Mouse (Mus musculus) small intestine, adult 2 months (tissue): Measurements from ENCODE around the gene Elavl4.

Source experiments
- CTCF ChIP-seq: fragments of 200-500 bp; IDR thresholded peaks from 2 replicates; pipeline ENCODE4 v1.5.1; 2012; ENCODE audit warnings: low read depth, mild to moderate bottlenecking, control low read depth, inconsistent platforms, low read length, moderate library complexity, mixed read lengths; ENCODE audit not compliant: insufficient replicate concordance, insufficient read length; ENCODE audit errors: extremely low read depth
- POLR2A ChIP-seq: fragments of 200-500 bp; IDR thresholded peaks from 2 replicates; pipeline ENCODE4 v1.6.1; 2012; ENCODE audit warnings: low read depth, mild to moderate bottlenecking, control low read depth, inconsistent platforms, low read length, moderate library complexity

DNA sequence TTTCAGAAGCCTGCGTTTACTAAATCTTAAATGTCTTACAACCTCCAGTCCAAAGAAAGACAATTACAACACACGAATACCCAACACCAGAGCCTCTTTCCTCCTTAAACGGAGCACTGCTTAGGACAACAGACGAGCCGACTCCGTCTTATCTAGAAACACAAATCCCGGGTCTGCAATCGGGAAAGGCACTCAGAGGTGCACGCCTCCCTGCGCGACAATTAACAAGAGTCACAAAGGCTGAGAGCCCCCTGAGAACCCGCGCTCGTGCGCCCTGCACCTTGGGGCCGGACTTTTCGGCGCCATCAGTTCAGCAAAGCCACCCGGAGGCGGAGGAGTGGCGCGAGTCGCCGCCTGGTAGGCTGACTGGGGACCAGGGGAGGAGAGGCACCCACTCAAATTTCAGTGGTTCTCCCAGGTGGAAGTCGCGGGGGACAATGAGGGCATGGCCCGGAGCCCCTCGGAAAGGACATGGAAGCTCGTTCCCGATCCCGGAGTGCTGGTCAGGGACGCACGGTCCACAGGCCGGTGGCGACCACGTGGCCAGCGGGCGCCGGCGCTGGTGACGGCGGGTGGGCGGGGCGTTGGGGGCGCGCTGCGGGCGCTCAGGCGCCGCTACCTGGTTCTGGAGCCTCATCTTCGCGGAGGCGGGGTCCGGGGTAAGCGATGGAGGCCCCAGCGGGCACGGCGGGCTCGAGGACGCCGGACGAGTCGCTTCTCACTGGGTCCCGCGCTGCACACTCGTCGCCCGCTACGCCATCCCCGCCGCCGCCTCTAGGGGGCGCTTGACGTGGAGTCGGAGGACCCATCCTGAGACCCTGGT is at the start of gene Elavl4:
- TF ChIP-seq CTCF: peak; percentile 45; the same call in 1 of the 2 replicates
- TF ChIP-seq POLR2A: no peak
